Mouse (Mus musculus): Measurements from ENCODE around the gene Dab2ip.
A peak's percentile ranks its signal among the peaks of the same experiment; 100 is the strongest.

Dab2ip gene

GRCm38 (mm10) chr2:35746638-35747037 lies 188.6 kb downstream of the Dab2ip start:
- DNase-seq (ENCODE audit: low read depth, low spot score): peak; percentile 90

- DNase-seq (ENCODE audit: low read depth, low spot score): peak; percentile 84
Observed at GRCm38 (mm10) chr2:35747371-35748035, 189.4 kb downstream of the Dab2ip start.

- no peak for DNase-seq (ENCODE audit: low read depth, low spot score)
Observed at GRCm38 (mm10) chr2:35750533-35751141, 192.6 kb downstream of the Dab2ip start.

GRCm38 (mm10) chr2:35751781-35752505 lies 193.9 kb downstream of the Dab2ip start:
- peak; percentile 94 for DNase-seq (ENCODE audit: low read depth, low spot score)

GRCm38 (mm10) chr2:35756467-35756866 lies 198.4 kb downstream of the Dab2ip start:
- peak; percentile 33 for DNase-seq (ENCODE audit: low read depth, low spot score)

GRCm38 (mm10) chr2:35760352-35760751 lies 202.3 kb downstream of the Dab2ip start:
- peak; percentile 56 for DNase-seq (ENCODE audit: low read depth, low spot score)

GRCm38 (mm10) chr2:35760867-35761266 lies 202.8 kb downstream of the Dab2ip start:
- DNase-seq (ENCODE audit: low read depth, low spot score): no peak

- DNase-seq (ENCODE audit: low read depth, low spot score): no peak
Observed at GRCm38 (mm10) chr2:35761458-35761857, 203.4 kb downstream of the Dab2ip start.

- DNase-seq (ENCODE audit: low read depth, low spot score): no peak
Observed at GRCm38 (mm10) chr2:35763818-35764217, 205.8 kb downstream of the Dab2ip start.

GRCm38 (mm10) chr2:35764328-35764727 lies 206.3 kb downstream of the Dab2ip start:
- no peak for DNase-seq (ENCODE audit: low read depth, low spot score)

- peak; percentile 94 for DNase-seq (ENCODE audit: low read depth, low spot score)
Observed at GRCm38 (mm10) chr2:35767834-35768537, 209.9 kb downstream of the Dab2ip start.

GRCm38 (mm10) chr2:35768538-35769238 lies 210.6 kb downstream of the Dab2ip start:
- DNase-seq (ENCODE audit: low read depth, low spot score): peak; percentile 93

GRCm38 (mm10) chr2:35769398-35769797 lies 211.3 kb downstream of the Dab2ip start:
- DNase-seq (ENCODE audit: low read depth, low spot score): peak; percentile 53

GRCm38 (mm10) chr2:35770541-35770940 lies 212.5 kb downstream of the Dab2ip start:
- peak; percentile 43 for DNase-seq (ENCODE audit: low read depth, low spot score)

GRCm38 (mm10) chr2:35775651-35776055 lies 217.6 kb downstream of the Dab2ip start:
- DNase-seq (ENCODE audit: low read depth, low spot score): peak; percentile 80

- peak; percentile 38 for DNase-seq (ENCODE audit: low read depth, low spot score)
Observed at GRCm38 (mm10) chr2:35776935-35777334, 218.9 kb downstream of the Dab2ip start.

GRCm38 (mm10) chr2:35779266-35779665 lies 221.2 kb downstream of the Dab2ip start:
- DNase-seq (ENCODE audit: low read depth, low spot score): peak; percentile 71
